Mouse (Mus musculus): ENCODE measurements around the gene Nr2f2. TPM values are rescaled to one million over a fixed set of nuclear protein-coding genes. Genes with fewer than 3 reads are reported as not detected.

The Nr2f2 gene
- polyA plus RNA-seq, 1 experiment from 2014 or later, result 37.5 TPM

GRCm38 (mm10) chr7:70381409-70382244 lies 15.1 kb upstream of the Nr2f2 start:
- CTCF ChIA-PET, result interaction anchor here (1.7 kb wide), 1 partner anchor 23 kb away, joined by 3 read pairs; no protein-coding TSS in a partner anchor
- ATAC-seq, result no peak
- no peak for TF ChIP-seq CTCF (IDR thresholded peaks at IDR 0.05)
- DNase-seq (ENCODE audit: low read depth, low spot score), result no peak
- POLR2A ChIA-PET, result interaction anchor here (0.7 kb wide), 1 partner anchor 554 kb away, joined by 3 read pairs; no protein-coding TSS in a partner anchor
- in situ Hi-C loops (cut with MboI; ENCODE audit: low pct_unique_long_range_greater_than_20kb), result no loop called here
- no peaks in the 10 kb centered on the region for H3K27me3 ChIP-seq

GRCm38 (mm10) chr7:70380943-70381342 lies 14.4 kb upstream of the Nr2f2 start:
- TF ChIP-seq CTCF (IDR thresholded peaks at IDR 0.05), result no peak
- POLR2A ChIA-PET, result interaction anchor here (0.7 kb wide), 1 partner anchor 555 kb away, joined by 3 read pairs; no protein-coding TSS in a partner anchor
- DNase-seq (ENCODE audit: low read depth, low spot score) (no peak), ATAC-seq (no peak)
- no peaks in the 10 kb centered on the region for H3K27me3 ChIP-seq
- in situ Hi-C loops (cut with MboI; ENCODE audit: low pct_unique_long_range_greater_than_20kb), result no loop called here
- CTCF ChIA-PET, result no interaction called here

DNA sequence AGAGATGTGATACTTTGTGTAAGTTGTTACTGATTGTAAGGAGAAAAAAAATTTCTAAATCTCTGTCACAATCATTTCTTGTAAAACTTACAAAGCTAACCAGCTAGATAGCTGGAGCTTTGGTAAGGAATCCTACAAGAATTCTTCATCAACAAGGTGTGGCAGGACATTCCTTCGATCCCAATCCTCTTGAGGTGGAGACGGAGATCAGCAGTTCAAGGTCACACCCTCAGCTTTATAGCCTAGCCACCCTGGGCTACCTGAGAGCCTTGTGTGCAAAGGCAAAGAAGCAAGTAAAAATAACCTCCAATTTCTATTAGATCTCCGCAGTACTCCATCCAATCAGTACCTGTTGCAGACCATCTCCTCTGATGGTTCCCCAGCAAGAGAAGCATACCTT lies 13.7 kb upstream of the Nr2f2 start:
- TF ChIP-seq CTCF (IDR thresholded peaks at IDR 0.05), result no peak
- ChIA-PET POLR2A (no interaction called here), CTCF (no interaction called here)
- DNase-seq (ENCODE audit: low read depth, low spot score) (no peak), ATAC-seq (no peak)
- in situ Hi-C loops (cut with MboI; ENCODE audit: low pct_unique_long_range_greater_than_20kb), result no loop called here
- H3K27me3 ChIP-seq, result no peaks in the 10 kb centered on the region

GRCm38 (mm10) chr7:70370552-70371262 lies 4.2 kb upstream of the Nr2f2 start:
- POLR2A ChIA-PET, result interaction anchor here (0.6 to 1.2 kb wide), 5 partner anchors 10 to 1362 kb away, joined by 3 to 10 read pairs (median 4); no protein-coding TSS in a partner anchor
- no peaks in the 10 kb centered on the region for H3K27me3 ChIP-seq
- CTCF ChIA-PET, result no interaction called here
- no peak for TF ChIP-seq CTCF (IDR thresholded peaks at IDR 0.05)
- DNase-seq (ENCODE audit: low read depth, low spot score), result no peak
- ATAC-seq, result no peak
- in situ Hi-C loops (cut with MboI; ENCODE audit: low pct_unique_long_range_greater_than_20kb), result loop anchor here (25.0 kb wide), 3 partner anchors 1217 to 1492 kb away; no protein-coding TSS in a partner anchor

DNA sequence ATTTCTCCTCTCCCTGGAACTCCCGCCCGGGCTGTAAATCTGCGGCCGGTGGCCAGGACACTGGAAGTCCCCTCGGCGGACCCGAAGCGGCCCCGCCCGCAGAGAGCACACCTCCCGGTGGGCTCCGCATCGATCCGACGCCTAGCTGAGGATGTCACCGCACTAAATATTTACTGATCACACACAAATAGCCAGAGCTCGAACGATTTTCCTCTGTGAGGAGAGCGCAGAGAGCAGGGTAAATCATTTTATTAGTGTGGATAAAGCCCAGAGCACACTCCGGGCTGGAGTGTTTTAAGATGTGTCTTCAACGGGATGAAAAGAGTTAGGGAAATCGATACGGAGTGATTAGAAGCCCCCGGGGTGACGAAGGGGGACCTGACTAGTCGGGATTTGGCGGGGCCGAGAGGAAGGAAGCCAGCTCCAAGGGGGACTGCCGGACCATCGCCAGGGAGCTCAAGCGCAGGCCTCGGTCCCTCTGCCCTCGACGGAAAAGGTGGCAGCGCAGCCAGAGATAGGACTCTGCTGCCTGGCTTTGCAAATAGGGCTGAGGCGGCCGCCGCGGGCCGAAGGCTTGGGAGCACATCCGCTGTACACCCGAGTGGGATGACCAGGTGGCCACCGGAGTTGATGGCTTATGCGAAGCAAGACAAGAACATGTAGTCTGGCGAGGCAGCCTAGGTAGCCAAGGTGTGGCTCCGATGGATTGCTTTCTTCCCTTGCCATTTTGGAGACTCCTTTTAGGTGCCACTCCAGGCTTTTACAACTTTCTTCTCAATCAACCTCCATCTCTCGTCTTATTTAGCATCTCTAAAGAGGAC lies 3.4 kb upstream of the Nr2f2 start:
- TF ChIP-seq CTCF (IDR thresholded peaks at IDR 0.05), result no peak
- ChIA-PET CTCF (interaction anchor here (1.2 kb wide), 1 partner anchor 12 kb away, joined by 3 read pairs; no protein-coding TSS in a partner anchor), POLR2A (interaction anchor here (0.7 kb wide), 2 partner anchors 42 to 228 kb away, joined by 7 to 10 read pairs; no protein-coding TSS in a partner anchor)
- in situ Hi-C loops (cut with MboI; ENCODE audit: low pct_unique_long_range_greater_than_20kb), result loop anchor here (25.0 kb wide), 3 partner anchors 1217 to 1492 kb away; no protein-coding TSS in a partner anchor
- H3K27me3 ChIP-seq, result no peaks in the 10 kb centered on the region
- ATAC-seq (no peak), DNase-seq (ENCODE audit: low read depth, low spot score) (no peak)

DNA sequence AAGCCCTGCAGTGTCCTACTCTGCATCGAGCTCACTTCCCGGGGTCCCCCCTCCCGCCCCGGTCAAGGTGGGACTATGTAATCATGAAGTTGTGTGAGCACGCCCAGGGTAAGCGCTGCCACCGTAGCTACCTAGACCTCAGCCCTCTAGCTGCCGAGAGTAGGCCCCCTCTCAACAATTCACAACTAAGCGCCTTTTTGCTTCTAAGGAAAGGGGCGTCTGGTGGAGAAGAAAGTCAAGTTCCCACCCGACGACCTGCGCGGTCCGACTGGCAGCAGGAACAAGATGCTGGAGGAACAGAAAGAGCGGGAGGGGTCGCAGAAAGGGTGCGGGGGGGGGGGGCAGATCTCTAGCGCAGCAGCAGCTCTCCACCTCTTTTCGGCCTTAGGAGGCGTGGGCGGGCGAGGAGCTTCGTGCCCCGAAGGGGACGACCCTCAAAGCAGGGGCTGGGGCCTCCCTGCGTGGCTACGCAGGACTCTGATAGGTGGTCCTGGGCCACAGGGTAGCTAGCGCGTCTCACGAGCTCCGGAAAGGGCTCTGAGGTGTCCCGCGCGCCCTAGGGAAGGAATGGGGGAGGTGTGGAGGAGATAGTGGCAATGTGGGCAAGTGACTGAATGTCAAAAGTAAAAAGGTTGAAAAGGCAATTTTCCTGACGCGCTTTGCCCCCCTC lies 2.7 kb upstream of the Nr2f2 start:
- DNase-seq (ENCODE audit: low read depth, low spot score) (no peak), ATAC-seq (no peak)
- no peak for TF ChIP-seq CTCF (IDR thresholded peaks at IDR 0.05)
- in situ Hi-C loops (cut with MboI; ENCODE audit: low pct_unique_long_range_greater_than_20kb), result loop anchor here (25.0 kb wide), 3 partner anchors 1218 to 1493 kb away; no protein-coding TSS in a partner anchor
- ChIA-PET POLR2A (no interaction called here), CTCF (interaction anchor here (1.2 kb wide), 1 partner anchor 11 kb away, joined by 3 read pairs; no protein-coding TSS in a partner anchor)
- H3K27me3 ChIP-seq, result no peaks in the 10 kb centered on the region

- no peak for TF ChIP-seq CTCF (IDR thresholded peaks at IDR 0.05)
- DNase-seq (ENCODE audit: low read depth, low spot score), result no peak
- no peak for ATAC-seq
- CTCF ChIA-PET, result interaction anchor here (1.2 kb wide), 1 partner anchor 11 kb away, joined by 3 read pairs; no protein-coding TSS in a partner anchor
- POLR2A ChIA-PET, result no interaction called here
- in situ Hi-C loops (cut with MboI; ENCODE audit: low pct_unique_long_range_greater_than_20kb), result loop anchor here (25.0 kb wide), 3 partner anchors 1219 to 1494 kb away; no protein-coding TSS in a partner anchor
- H3K27me3 ChIP-seq, result no peaks in the 10 kb centered on the region
Observed at GRCm38 (mm10) chr7:70368751-70369060, 2.2 kb upstream of the Nr2f2 start.

DNA sequence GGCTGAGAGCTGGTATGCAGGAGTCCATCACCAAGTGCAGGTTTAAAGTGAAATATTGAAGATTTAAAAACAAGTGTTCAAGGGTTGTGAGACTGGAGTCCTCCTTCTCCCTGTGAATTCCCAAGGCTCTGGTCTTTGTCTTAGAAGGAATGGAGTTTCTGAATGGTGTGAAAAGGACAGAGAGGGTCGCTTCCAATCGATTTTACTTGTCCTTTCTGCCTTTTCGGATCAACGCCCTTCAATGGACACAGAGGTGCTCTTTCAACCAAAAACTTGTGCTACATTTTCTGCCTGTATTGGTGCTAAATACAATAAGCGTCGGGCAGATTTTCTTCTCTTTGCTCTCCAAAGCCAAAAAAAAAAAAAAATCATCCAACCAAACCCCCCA lies 1.7 kb upstream of the Nr2f2 start:
- ChIA-PET CTCF (no interaction called here), POLR2A (no interaction called here)
- in situ Hi-C loops (cut with MboI; ENCODE audit: low pct_unique_long_range_greater_than_20kb), result loop anchor here (25.0 kb wide), 3 partner anchors 1219 to 1494 kb away; no protein-coding TSS in a partner anchor
- TF ChIP-seq CTCF (IDR thresholded peaks at IDR 0.05), result no peak
- ATAC-seq (no peak), DNase-seq (ENCODE audit: low read depth, low spot score) (no peak)
- H3K27me3 ChIP-seq, result no peaks in the 10 kb centered on the region

GRCm38 (mm10) chr7:70367591-70368267 lies 1.2 kb upstream of the Nr2f2 start:
- ChIA-PET POLR2A (no interaction called here), CTCF (no interaction called here)
- ATAC-seq, result no peak
- TF ChIP-seq CTCF (IDR thresholded peaks at IDR 0.05), result no peak
- no peak for DNase-seq (ENCODE audit: low read depth, low spot score)
- no peaks in the 10 kb centered on the region for H3K27me3 ChIP-seq
- in situ Hi-C loops (cut with MboI; ENCODE audit: low pct_unique_long_range_greater_than_20kb), result loop anchor here (25.0 kb wide), 3 partner anchors 1220 to 1495 kb away; no protein-coding TSS in a partner anchor

Measured in Patski (cell line).